Mouse (Mus musculus) embryonic facial prominence, embryonic 14.5 days (tissue): ENCODE measurements around the gene Arfgef3. TPM values are rescaled to one million over a fixed set of nuclear protein-coding genes. Genes with fewer than 3 reads are reported as not detected.

Experiments
- ATAC-seq: fragments of 200-750 bp; cut with Nextera tagmentation; 2 replicates; pipeline ENCODE4 v1.8.0; 2017; ENCODE audit warnings: low read depth, moderate number of reproducible peaks, moderate TSS enrichment
- DNase-seq: peaks from one replicate; pipeline ENCODE4 v3.0.0-alpha.2; 2015; ENCODE audit warnings: low spot score
- H3K27ac ChIP-seq: fragments of 300-500 bp; sonication (generic); replicated peaks from 2 replicates; pipeline ENCODE4 v1.5.1; 2014; ENCODE audit warnings: low read depth, mild to moderate bottlenecking, low read length, moderate library complexity
- H3K27me3 ChIP-seq: fragments of 300-500 bp; sonication (generic); replicated peaks from 2 replicates; pipeline ENCODE4 v1.6.1; 2014; ENCODE audit warnings: low read length; ENCODE audit not compliant: control insufficient read depth, insufficient read depth
- H3K36me3 ChIP-seq: fragments of 300-500 bp; sonication (generic); 2 replicates; pipeline ENCODE4 v1.6.1; 2014; ENCODE audit warnings: low read length, mixed read lengths; ENCODE audit not compliant: control insufficient read depth, insufficient read depth
- H3K4me1 ChIP-seq: fragments of 300-500 bp; sonication (generic); 2 replicates; pipeline ENCODE4 v1.6.1; 2014; ENCODE audit warnings: antibody characterized with exemption, low read length; ENCODE audit not compliant: control insufficient read depth, insufficient read depth
- H3K4me2 ChIP-seq: fragments of 300-500 bp; sonication (generic); 2 replicates; pipeline ENCODE4 v1.6.1; 2014; ENCODE audit warnings: low read depth, mild to moderate bottlenecking, low read length, moderate library complexity, mixed read lengths
- H3K4me3 ChIP-seq: fragments of 300-500 bp; sonication (generic); 2 replicates; pipeline ENCODE4 v1.5.1; 2014; ENCODE audit warnings: low read depth, mild to moderate bottlenecking, low read length
- H3K9ac ChIP-seq: fragments of 300-500 bp; sonication (generic); 2 replicates; pipeline ENCODE4 v1.6.1; 2014; ENCODE audit warnings: low read depth, mild to moderate bottlenecking, low read length, moderate library complexity, mixed read lengths
- H3K9me3 ChIP-seq: fragments of 300-500 bp; sonication (generic); 2 replicates; pipeline ENCODE4 v1.6.1; 2016; ENCODE audit warnings: low read length; ENCODE audit not compliant: control insufficient read depth
- WGBS: fragments of 180-500 bp; shearing (Covaris S2); extraction: QIAGEN DNeasy Blood & Tissue Kit; methylation state at CpG from one replicate; pipeline ENCODE4 v1.1.7; 2014; 5-methylcytosine and 5-hydroxymethylcytosine counted together
- polyA plus RNA-seq: library from polyadenylated mRNA; unstranded; fragments of >200 nt; fragmentation: Nextera tagmentation; extraction: Ambion mirVana; gene quantifications from 2 replicates; pipeline ENCODE4 v1.2.1, GENCODE M21; 2014

Arfgef3 gene
- polyA plus RNA-seq, 1 experiment from 2014 or later, result 1.5 TPM

GRCm38 (mm10) chr10:18750057-18750456 lies 6.3 kb upstream of the Arfgef3 start:
- ATAC-seq, result no peak
- 78% methylated on average over 4 of the region's 4 CpGs for WGBS
- DNase-seq, result no peak
- no peaks in the 10 kb centered on the region for H3K9me3 ChIP-seq
- H3K36me3 ChIP-seq, result no peaks in the 10 kb centered on the region
- no peak overlapping the region for H3K27ac ChIP-seq
- no peak overlapping the region for H3K9ac ChIP-seq
- no peak overlapping the region for H3K4me2 ChIP-seq
- no peaks in the 10 kb centered on the region for H3K27me3 ChIP-seq
- no peaks in the 10 kb centered on the region for H3K4me1 ChIP-seq
- H3K4me3 ChIP-seq, result no peak overlapping the region

- H3K27me3 ChIP-seq, result peaks cover 17% of the 10 kb centered on the region
- DNase-seq, result no peak
- no peak overlapping the region for H3K4me3 ChIP-seq
- no peak for ATAC-seq
- WGBS, result 68% methylated on average over 6 of the region's 6 CpGs
- H3K9ac ChIP-seq, result no peak overlapping the region
- no peaks in the 10 kb centered on the region for H3K36me3 ChIP-seq
- peak overlapping the region; percentile 96; the same call in 1 of the 2 replicates for H3K4me2 ChIP-seq
- no peak overlapping the region for H3K27ac ChIP-seq
- H3K9me3 ChIP-seq, result no peaks in the 10 kb centered on the region
- no peaks in the 10 kb centered on the region for H3K4me1 ChIP-seq
These were observed 1.7 kb downstream of the Arfgef3 start for GRCm38 (mm10) chr10:18742086-18742485.

GRCm38 (mm10) chr10:18741024-18741423 lies 2.7 kb downstream of the Arfgef3 start:
- Histone ChIP-seq H3K4me3 (no peak overlapping the region), H3K27ac (no peak overlapping the region), H3K4me1 (no peaks in the 10 kb centered on the region), H3K36me3 (no peaks in the 10 kb centered on the region), H3K4me2 (no peak overlapping the region), H3K9me3 (no peaks in the 10 kb centered on the region), H3K9ac (no peak overlapping the region), H3K27me3 (peaks cover 17% of the 10 kb centered on the region)
- WGBS, result 81% methylated on average over 8 of the region's 8 CpGs
- no peak for ATAC-seq
- no peak for DNase-seq

GRCm38 (mm10) chr10:18728548-18728947 lies 15.2 kb downstream of the Arfgef3 start:
- DNase-seq (no peak), ATAC-seq (no peak)
- H3K27me3 ChIP-seq, result no peaks in the 10 kb centered on the region
- 85% methylated on average over 1 of the region's 1 CpGs for WGBS
- 0 out of 2 replicates have a peak, but pooled peaks cover 3% of the 10 kb centered on the region for H3K9me3 ChIP-seq
- no peak overlapping the region for H3K4me2 ChIP-seq
- H3K9ac ChIP-seq, result no peak overlapping the region
- no peak overlapping the region for H3K4me3 ChIP-seq
- no peaks in the 10 kb centered on the region for H3K4me1 ChIP-seq
- H3K36me3 ChIP-seq, result no peaks in the 10 kb centered on the region
- no peak overlapping the region for H3K27ac ChIP-seq

- Histone ChIP-seq H3K4me3 (no peak overlapping the region), H3K27ac (no peak overlapping the region), H3K4me2 (no peak overlapping the region), H3K36me3 (no peaks in the 10 kb centered on the region), H3K9ac (no peak overlapping the region), H3K9me3 (no peaks in the 10 kb centered on the region), H3K27me3 (no peaks in the 10 kb centered on the region), H3K4me1 (no peaks in the 10 kb centered on the region)
- 84% methylated on average over 4 of the region's 4 CpGs for WGBS
- DNase-seq (no peak), ATAC-seq (no peak)
These were observed 32.3 kb downstream of the Arfgef3 start for GRCm38 (mm10) chr10:18711436-18711835.

GRCm38 (mm10) chr10:18710949-18711348 lies 32.8 kb downstream of the Arfgef3 start:
- H3K27me3 ChIP-seq, result no peaks in the 10 kb centered on the region
- WGBS, result 54% methylated on average over 6 of the region's 6 CpGs
- ATAC-seq, result no peak

GRCm38 (mm10) chr10:18709836-18710235 lies 33.9 kb downstream of the Arfgef3 start:
- no peak overlapping the region for H3K9ac ChIP-seq
- no peak for ATAC-seq
- DNase-seq, result no peak
- no peaks in the 10 kb centered on the region for H3K27me3 ChIP-seq
- no peak overlapping the region for H3K4me3 ChIP-seq
- 93% methylated on average over 2 of the region's 2 CpGs for WGBS
- H3K4me1 ChIP-seq, result no peaks in the 10 kb centered on the region
- no peaks in the 10 kb centered on the region for H3K36me3 ChIP-seq
- no peaks in the 10 kb centered on the region for H3K9me3 ChIP-seq
- no peak overlapping the region for H3K27ac ChIP-seq
- H3K4me2 ChIP-seq, result no peak overlapping the region

More at GRCm38 (mm10) chr10:18710949-18711348, 32.8 kb downstream of the Arfgef3 start:
- no peak overlapping the region for H3K4me2 ChIP-seq
- no peaks in the 10 kb centered on the region for H3K36me3 ChIP-seq
- no peaks in the 10 kb centered on the region for H3K9me3 ChIP-seq
- H3K4me1 ChIP-seq, result no peaks in the 10 kb centered on the region
- H3K9ac ChIP-seq, result no peak overlapping the region
- DNase-seq, result no peak
- no peak overlapping the region for H3K4me3 ChIP-seq
- no peak overlapping the region for H3K27ac ChIP-seq

- no peak for ATAC-seq
- WGBS, result 71% methylated on average over 1 of the region's 1 CpGs
- DNase-seq, result no peak
These were observed 35.1 kb downstream of the Arfgef3 start for GRCm38 (mm10) chr10:18708641-18709040.

GRCm38 (mm10) chr10:18704393-18705120 lies 39.2 kb downstream of the Arfgef3 start:
- 69% methylated on average over 4 of the region's 4 CpGs for WGBS
- H3K4me2 ChIP-seq, result no peak overlapping the region
- ATAC-seq (peak; percentile 22; the same call in 1 of the 2 replicates), DNase-seq (no peak)
- no peak overlapping the region for H3K4me3 ChIP-seq
- H3K9me3 ChIP-seq, result no peaks in the 10 kb centered on the region
- no peak overlapping the region for H3K27ac ChIP-seq
- H3K36me3 ChIP-seq, result no peaks in the 10 kb centered on the region
- H3K27me3 ChIP-seq, result no peaks in the 10 kb centered on the region
- no peaks in the 10 kb centered on the region for H3K4me1 ChIP-seq
- H3K9ac ChIP-seq, result no peak overlapping the region

More at GRCm38 (mm10) chr10:18708641-18709040, 35.1 kb downstream of the Arfgef3 start:
- H3K4me2 ChIP-seq, result no peak overlapping the region
- no peak overlapping the region for H3K4me3 ChIP-seq
- no peak overlapping the region for H3K27ac ChIP-seq
- no peaks in the 10 kb centered on the region for H3K27me3 ChIP-seq
- H3K36me3 ChIP-seq, result no peaks in the 10 kb centered on the region
- H3K4me1 ChIP-seq, result no peaks in the 10 kb centered on the region
- H3K9ac ChIP-seq, result no peak overlapping the region
- H3K9me3 ChIP-seq, result no peaks in the 10 kb centered on the region
